Mouse (Mus musculus) spleen, embryonic (tissue): ENCODE measurements around the gene Bcl6.

Experiments
- CTCF ChIA-PET: fragments of 350-600 bp; sonication (Branson Sonifier 250); formaldehyde crosslinking; loops from one replicate; lab custom pipeline; 2022; lab: Charles Lee

The Bcl6 gene

DNA sequence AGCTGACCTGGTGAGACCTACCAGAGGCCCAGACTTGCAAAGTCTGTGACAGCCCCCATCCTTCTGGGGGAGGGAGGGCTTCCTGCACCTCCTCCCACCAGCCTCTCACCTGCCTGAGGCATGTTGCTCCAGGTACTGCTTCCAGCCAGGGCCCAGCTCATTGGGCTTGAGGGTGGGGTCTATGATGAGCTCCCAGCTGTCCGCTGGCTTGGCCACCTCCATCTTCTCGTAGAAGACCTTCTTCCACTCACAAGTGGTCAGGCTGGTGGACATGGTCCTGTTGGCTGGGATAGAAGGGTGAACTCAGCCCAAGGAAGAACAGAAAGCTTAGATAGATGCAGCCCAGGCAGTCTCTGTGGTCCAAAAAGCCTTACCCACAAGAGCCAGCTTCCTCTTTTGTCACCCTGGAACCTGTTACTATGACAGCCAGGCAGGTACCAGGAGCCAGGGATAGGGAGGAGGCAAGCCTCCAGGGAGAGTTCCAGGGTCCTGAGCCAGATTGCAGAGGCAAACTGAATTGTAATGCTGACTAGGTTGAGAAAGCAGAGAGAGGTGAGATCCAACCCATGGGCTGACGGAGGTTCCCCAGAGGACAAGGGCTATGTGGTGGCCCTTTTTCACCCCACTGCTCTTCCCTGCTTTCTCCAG, 58.1 kb downstream of the Bcl6 start:
- CTCF ChIA-PET = no interaction called here

DNA sequence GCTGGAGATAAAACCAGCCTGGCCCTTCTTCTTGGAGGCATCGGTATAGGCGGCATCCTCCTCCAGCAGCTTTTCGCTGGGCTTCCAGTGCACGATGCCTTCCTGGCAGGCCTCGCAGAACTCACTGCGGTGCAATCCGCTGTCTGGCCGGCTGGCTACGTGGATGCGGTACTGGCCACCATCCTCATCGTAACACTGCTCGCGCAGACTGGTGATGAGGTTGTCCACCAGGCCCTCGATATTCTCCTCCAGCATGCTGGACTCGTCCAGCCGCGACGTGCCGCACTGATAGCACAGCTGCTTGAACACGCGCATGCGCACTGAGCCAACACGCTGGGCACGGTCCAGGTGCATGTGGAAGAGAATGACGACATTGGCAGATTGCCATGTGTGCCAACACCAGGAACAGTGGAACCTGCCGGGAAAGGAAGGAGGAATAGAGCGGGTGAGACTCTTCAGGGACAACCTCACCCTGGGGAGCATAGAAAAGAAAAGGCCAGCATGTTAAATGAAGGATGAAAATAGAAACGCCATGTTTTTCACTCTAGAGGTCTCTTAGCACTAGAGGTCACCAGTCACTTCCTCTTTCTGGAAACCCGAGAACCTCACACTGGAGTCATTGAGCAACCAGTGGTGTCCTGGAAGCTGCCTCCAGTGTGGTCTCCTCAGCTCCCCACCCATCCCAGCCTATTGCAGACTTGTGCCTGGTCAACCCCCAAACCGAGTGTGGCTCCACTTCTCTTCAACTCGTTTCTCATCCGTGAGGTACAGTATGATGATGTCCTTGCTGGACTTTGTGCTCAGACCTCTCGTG, 61.1 kb downstream of the Bcl6 start:
- CTCF ChIA-PET = no interaction called here

DNA sequence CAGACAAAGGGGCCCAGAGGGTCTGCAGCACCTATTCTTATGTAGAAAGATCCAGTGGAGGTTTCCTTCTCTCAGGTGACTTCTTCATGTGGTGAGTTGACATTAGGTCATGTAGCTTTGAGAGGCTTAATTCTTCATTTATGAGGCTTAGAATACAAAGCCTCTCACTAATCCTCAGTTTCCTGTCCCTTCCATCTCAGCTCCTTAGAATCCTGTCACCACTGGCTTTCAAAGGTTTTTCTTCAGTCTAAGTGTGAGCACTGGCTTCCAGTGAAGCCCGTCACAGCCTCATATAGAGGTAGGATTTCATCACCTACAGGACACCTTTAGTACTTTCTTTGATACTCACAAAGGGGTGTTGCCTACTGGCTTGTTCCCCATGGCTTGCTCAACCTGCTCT, 65.7 kb downstream of the Bcl6 start:
- CTCF ChIA-PET = no interaction called here

DNA sequence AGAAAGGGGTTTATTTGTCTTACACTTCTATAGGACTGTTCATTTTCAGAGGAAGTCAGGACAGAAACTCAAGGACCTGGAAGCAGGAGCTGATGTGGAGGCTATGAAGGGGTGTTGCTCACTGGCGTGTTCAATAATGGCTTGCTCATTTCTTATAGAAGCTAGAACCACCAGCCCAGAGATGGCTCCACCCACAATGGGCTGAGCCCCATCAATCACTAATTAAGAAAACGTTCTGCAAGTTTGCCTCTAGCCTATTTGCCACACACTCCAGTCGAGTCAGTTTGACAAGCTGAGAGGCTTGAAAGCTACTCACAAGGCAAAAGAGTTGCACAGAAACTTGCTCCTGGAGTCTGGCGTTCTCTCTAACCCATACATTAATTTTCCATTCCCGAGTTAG, 67.0 kb downstream of the Bcl6 start:
- CTCF ChIA-PET = no interaction called here

DNA sequence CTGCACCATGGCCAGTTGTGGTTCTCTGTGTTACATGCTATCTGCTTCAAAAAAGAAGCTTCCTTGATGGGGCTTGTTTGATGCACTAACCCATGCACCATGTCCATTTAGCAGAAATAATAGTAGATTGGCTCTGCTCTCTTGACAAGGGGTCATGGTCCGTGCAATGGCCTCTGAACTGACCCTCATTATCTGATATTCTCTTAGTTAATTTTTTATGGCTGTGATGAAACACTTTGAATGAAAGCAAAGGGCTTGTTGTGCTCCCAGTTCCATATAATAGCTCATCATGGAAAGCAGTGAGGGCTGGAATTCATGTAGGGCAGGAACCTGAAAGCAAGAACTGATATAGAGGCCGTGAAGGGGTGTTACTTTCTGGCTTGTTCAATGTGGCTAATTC, 69.2 kb downstream of the Bcl6 start:
- CTCF ChIA-PET = no interaction called here
